Mouse (Mus musculus): ENCODE measurements around the gene Sod1. TPM values are rescaled to one million over a fixed set of nuclear protein-coding genes. Genes with fewer than 3 reads are reported as not detected.

The Sod1 gene
- polyA plus RNA-seq, 1 experiment from 2014 or later = 1,157 TPM

- peak overlapping the region; percentile 59 for H3K4me2 ChIP-seq (ENCODE audit: low read length)
- H3K27ac ChIP-seq (replicated peaks in 1 of 2; ENCODE audit: control insufficient read depth in 1 of 2, insufficient read depth in 1 of 2, low read depth in 2 of 2, low read length in 2 of 2) = peak overlapping the region; percentile 61 to 71
- ATAC-seq (ENCODE audit: insufficient number of reproducible peaks, insufficient read depth, low FRiP score, low read depth) = peak; percentile 87
- 1% methylated on average over 22 of the region's 22 CpGs for WGBS
- peak overlapping the region; percentile 40 to 45 for H3K4me3 ChIP-seq (ENCODE audit: control insufficient read depth in 1 of 2, insufficient read depth in 1 of 2, low read depth in 1 of 2, low read length in 2 of 2)
- H3K27me3 ChIP-seq (ENCODE audit: control insufficient read depth, insufficient read depth, low read length) = no peaks in the 10 kb centered on the region
- no peaks in the 10 kb centered on the region for H3K9me3 ChIP-seq (ENCODE audit: control insufficient read depth, low read length)
- peak overlapping the region; percentile 59 for H3K9ac ChIP-seq (ENCODE audit: low read length)
- peaks cover 18 to 23% of the 10 kb centered on the region in 2 experiments for H3K4me1 ChIP-seq (ENCODE audit: control insufficient read depth in 2 of 2, insufficient read depth in 2 of 2, low read length in 2 of 2)
- no peaks in the 10 kb centered on the region for H3K36me3 ChIP-seq (ENCODE audit: control insufficient read depth, insufficient read depth, low read length)
These were observed 23.1 kb upstream of the Sod1 start for GRCm38 (mm10) chr16:90197337-90197973.

- H3K36me3 ChIP-seq (ENCODE audit: control insufficient read depth, insufficient read depth, low read length) = no peaks in the 10 kb centered on the region
- H3K27ac ChIP-seq (replicated peaks in 1 of 2; ENCODE audit: control insufficient read depth in 1 of 2, insufficient read depth in 1 of 2, low read depth in 2 of 2, low read length in 2 of 2) = no peak overlapping the region
- no peak overlapping the region for H3K9ac ChIP-seq (ENCODE audit: low read length)
- WGBS = 64% methylated on average over 6 of the region's 6 CpGs
- H3K4me3 ChIP-seq (ENCODE audit: control insufficient read depth in 1 of 2, insufficient read depth in 1 of 2, low read depth in 1 of 2, low read length in 2 of 2) = no peak overlapping the region
- H3K4me2 ChIP-seq (ENCODE audit: low read length) = no peak overlapping the region
- ATAC-seq (ENCODE audit: insufficient number of reproducible peaks, insufficient read depth, low FRiP score, low read depth) = no peak
- H3K9me3 ChIP-seq (ENCODE audit: control insufficient read depth, low read length) = no peaks in the 10 kb centered on the region
- H3K4me1 ChIP-seq (ENCODE audit: control insufficient read depth in 2 of 2, insufficient read depth in 2 of 2, low read length in 2 of 2) = peaks cover 19 to 27% of the 10 kb centered on the region in 2 experiments
- H3K27me3 ChIP-seq (ENCODE audit: control insufficient read depth, insufficient read depth, low read length) = no peaks in the 10 kb centered on the region
These were observed 21.9 kb upstream of the Sod1 start for GRCm38 (mm10) chr16:90198626-90199025.

GRCm38 (mm10) chr16:90199174-90199573, 21.4 kb upstream of the Sod1 start:
- no peaks in the 10 kb centered on the region for H3K27me3 ChIP-seq (ENCODE audit: control insufficient read depth, insufficient read depth, low read length)
- H3K4me2 ChIP-seq (ENCODE audit: low read length) = no peak overlapping the region
- WGBS = 78% methylated on average over 10 of the region's 10 CpGs
- no peak for ATAC-seq (ENCODE audit: insufficient number of reproducible peaks, insufficient read depth, low FRiP score, low read depth)
- no peak overlapping the region for H3K9ac ChIP-seq (ENCODE audit: low read length)
- no peak overlapping the region for H3K4me3 ChIP-seq (ENCODE audit: control insufficient read depth in 1 of 2, insufficient read depth in 1 of 2, low read depth in 1 of 2, low read length in 2 of 2)
- no peaks in the 10 kb centered on the region for H3K36me3 ChIP-seq (ENCODE audit: control insufficient read depth, insufficient read depth, low read length)
- H3K27ac ChIP-seq (replicated peaks in 1 of 2; ENCODE audit: control insufficient read depth in 1 of 2, insufficient read depth in 1 of 2, low read depth in 2 of 2, low read length in 2 of 2) = no peak overlapping the region
- H3K4me1 ChIP-seq (ENCODE audit: control insufficient read depth in 2 of 2, insufficient read depth in 2 of 2, low read length in 2 of 2) = peaks cover 19 to 27% of the 10 kb centered on the region in 2 experiments
- no peaks in the 10 kb centered on the region for H3K9me3 ChIP-seq (ENCODE audit: control insufficient read depth, low read length)

- Histone ChIP-seq H3K27me3 (ENCODE audit: control insufficient read depth, insufficient read depth, low read length) (no peaks in the 10 kb centered on the region), H3K4me3 (ENCODE audit: control insufficient read depth in 1 of 2, insufficient read depth in 1 of 2, low read depth in 1 of 2, low read length in 2 of 2) (peak overlapping the region; percentile 3 to 20; a peak in 3 of 4 replicates), H3K36me3 (ENCODE audit: control insufficient read depth, insufficient read depth, low read length) (no peaks in the 10 kb centered on the region), H3K9me3 (ENCODE audit: control insufficient read depth, low read length) (no peaks in the 10 kb centered on the region), H3K27ac (replicated peaks in 1 of 2; ENCODE audit: control insufficient read depth in 1 of 2, insufficient read depth in 1 of 2, low read depth in 2 of 2, low read length in 2 of 2) (no peak overlapping the region), H3K4me2 (ENCODE audit: low read length) (peak overlapping the region; percentile 57), H3K9ac (ENCODE audit: low read length) (0 out of 2 replicates have a peak overlapping the region, but pooled peaks have one; percentile 10), H3K4me1 (ENCODE audit: control insufficient read depth in 2 of 2, insufficient read depth in 2 of 2, low read length in 2 of 2) (peaks cover 19 to 22% of the 10 kb centered on the region in 2 experiments)
- ATAC-seq (ENCODE audit: insufficient number of reproducible peaks, insufficient read depth, low FRiP score, low read depth) = no peak
- WGBS = 41% methylated on average over 19 of the region's 19 CpGs
These were observed 18.4 kb upstream of the Sod1 start for GRCm38 (mm10) chr16:90202140-90202539.

- H3K4me3 ChIP-seq (ENCODE audit: control insufficient read depth in 1 of 2, insufficient read depth in 1 of 2, low read depth in 1 of 2, low read length in 2 of 2) = no peak overlapping the region
- 84% methylated on average over 6 of the region's 6 CpGs for WGBS
- no peaks in the 10 kb centered on the region for H3K27me3 ChIP-seq (ENCODE audit: control insufficient read depth, insufficient read depth, low read length)
- H3K27ac ChIP-seq (replicated peaks in 1 of 2; ENCODE audit: control insufficient read depth in 1 of 2, insufficient read depth in 1 of 2, low read depth in 2 of 2, low read length in 2 of 2) = no peak overlapping the region
- H3K4me1 ChIP-seq (ENCODE audit: control insufficient read depth in 2 of 2, insufficient read depth in 2 of 2, low read length in 2 of 2) = peaks cover 7 to 13% of the 10 kb centered on the region in 2 experiments
- ATAC-seq (ENCODE audit: insufficient number of reproducible peaks, insufficient read depth, low FRiP score, low read depth) = no peak
- no peaks in the 10 kb centered on the region for H3K9me3 ChIP-seq (ENCODE audit: control insufficient read depth, low read length)
- no peak overlapping the region for H3K4me2 ChIP-seq (ENCODE audit: low read length)
- no peaks in the 10 kb centered on the region for H3K36me3 ChIP-seq (ENCODE audit: control insufficient read depth, insufficient read depth, low read length)
- H3K9ac ChIP-seq (ENCODE audit: low read length) = no peak overlapping the region
These were observed 17.2 kb upstream of the Sod1 start for GRCm38 (mm10) chr16:90203226-90203962.

GRCm38 (mm10) chr16:90204868-90205267, 15.7 kb upstream of the Sod1 start:
- Histone ChIP-seq H3K27ac (replicated peaks in 1 of 2; ENCODE audit: control insufficient read depth in 1 of 2, insufficient read depth in 1 of 2, low read depth in 2 of 2, low read length in 2 of 2) (no peak overlapping the region), H3K4me2 (ENCODE audit: low read length) (no peak overlapping the region), H3K4me3 (ENCODE audit: control insufficient read depth in 1 of 2, insufficient read depth in 1 of 2, low read depth in 1 of 2, low read length in 2 of 2) (no peak overlapping the region), H3K4me1 (ENCODE audit: control insufficient read depth in 2 of 2, insufficient read depth in 2 of 2, low read length in 2 of 2) (peaks cover 6 to 7% of the 10 kb centered on the region in 2 experiments; a peak in 3 of 4 replicates), H3K27me3 (ENCODE audit: control insufficient read depth, insufficient read depth, low read length) (no peaks in the 10 kb centered on the region), H3K9ac (ENCODE audit: low read length) (no peak overlapping the region), H3K9me3 (ENCODE audit: control insufficient read depth, low read length) (no peaks in the 10 kb centered on the region), H3K36me3 (ENCODE audit: control insufficient read depth, insufficient read depth, low read length) (no peaks in the 10 kb centered on the region)
- ATAC-seq (ENCODE audit: insufficient number of reproducible peaks, insufficient read depth, low FRiP score, low read depth) = no peak
- WGBS = 95% methylated on average over 2 of the region's 2 CpGs

GRCm38 (mm10) chr16:90208996-90209395, 11.6 kb upstream of the Sod1 start:
- Histone ChIP-seq H3K27ac (replicated peaks in 1 of 2; ENCODE audit: control insufficient read depth in 1 of 2, insufficient read depth in 1 of 2, low read depth in 2 of 2, low read length in 2 of 2) (no peak overlapping the region), H3K9ac (ENCODE audit: low read length) (no peak overlapping the region), H3K4me3 (ENCODE audit: control insufficient read depth in 1 of 2, insufficient read depth in 1 of 2, low read depth in 1 of 2, low read length in 2 of 2) (no peak overlapping the region), H3K4me2 (ENCODE audit: low read length) (no peak overlapping the region), H3K4me1 (ENCODE audit: control insufficient read depth in 2 of 2, insufficient read depth in 2 of 2, low read length in 2 of 2) (no peaks in the 10 kb centered on the region; a peak in 1 of 4 replicates), H3K36me3 (ENCODE audit: control insufficient read depth, insufficient read depth, low read length) (no peaks in the 10 kb centered on the region), H3K27me3 (ENCODE audit: control insufficient read depth, insufficient read depth, low read length) (no peaks in the 10 kb centered on the region), H3K9me3 (ENCODE audit: control insufficient read depth, low read length) (no peaks in the 10 kb centered on the region)
- no peak for ATAC-seq (ENCODE audit: insufficient number of reproducible peaks, insufficient read depth, low FRiP score, low read depth)
- WGBS = 57% methylated on average over 3 of the region's 3 CpGs
